Mouse (Mus musculus) kidney, embryonic 14.5 days (tissue): Measurements from ENCODE around the gene Zfp770. TPM values are rescaled to one million over a fixed set of nuclear protein-coding genes. Genes with fewer than 3 reads are reported as not detected.

Experiments used
- ATAC-seq: fragments of 200-750 bp; cut with Nextera tagmentation; 2 replicates; pipeline ENCODE4 v1.8.0; 2017; ENCODE audit warnings: moderate number of reproducible peaks, mild to moderate bottlenecking, moderate TSS enrichment, moderate library complexity; ENCODE audit not compliant: low FRiP score, low TSS enrichment
- H3K27ac ChIP-seq: fragments of 300-500 bp; sonication (generic); 2 replicates; pipeline ENCODE4 v1.5.1; 2014; ENCODE audit warnings: low read depth, mild to moderate bottlenecking, low read length, moderate library complexity, mixed read lengths
- H3K27me3 ChIP-seq: fragments of 300-500 bp; sonication (generic); 2 replicates; pipeline ENCODE4 v1.6.1; 2014; ENCODE audit warnings: mild to moderate bottlenecking, low read length; ENCODE audit not compliant: control insufficient read depth, insufficient read depth
- H3K36me3 ChIP-seq: fragments of 300-500 bp; sonication (generic); 2 replicates; pipeline ENCODE4 v1.6.1; 2014; ENCODE audit warnings: low read length, mixed read lengths; ENCODE audit not compliant: control insufficient read depth, insufficient read depth
- H3K4me1 ChIP-seq: fragments of 300-500 bp; sonication (generic); 2 replicates; pipeline ENCODE4 v1.6.1; 2014; ENCODE audit warnings: low read length, mixed read lengths; ENCODE audit not compliant: control insufficient read depth, insufficient read depth
- H3K4me2 ChIP-seq: fragments of 300-500 bp; sonication (generic); replicated peaks from 2 replicates; pipeline ENCODE4 v1.6.1; 2014; ENCODE audit warnings: low read depth, mild to moderate bottlenecking, low read length
- H3K4me3 ChIP-seq: fragments of 300-500 bp; sonication (generic); 2 replicates; pipeline ENCODE4 v1.5.1; 2014; ENCODE audit warnings: mild to moderate bottlenecking, low read length
- H3K9ac ChIP-seq: fragments of 300-500 bp; sonication (generic); 2 replicates; pipeline ENCODE4 v1.6.1; 2014; ENCODE audit warnings: low read depth, mild to moderate bottlenecking, low read length, moderate library complexity
- H3K9me3 ChIP-seq: fragments of 300-500 bp; sonication (generic); 2 replicates; pipeline ENCODE4 v1.6.1; 2016; ENCODE audit warnings: low read length; ENCODE audit not compliant: control insufficient read depth
- WGBS: fragments of 180-500 bp; shearing (Covaris S2); extraction: QIAGEN DNeasy Blood & Tissue Kit; methylation state at CpG from one replicate; pipeline ENCODE4 v1.1.7; 2014; 5-methylcytosine and 5-hydroxymethylcytosine counted together
- polyA plus RNA-seq: library from polyadenylated mRNA; unstranded; fragments of >200 nt; fragmentation: Nextera tagmentation; extraction: Ambion mirVana; gene quantifications from 2 replicates; pipeline ENCODE4 v1.2.1, GENCODE M21; 2014

Zfp770 gene
- polyA plus RNA-seq, result 8.4 and 10.8 TPM in 2 replicates

GRCm38 (mm10) chr2:114200932-114201559, at the start of gene Zfp770:
TSS of gene Zfp770 (minus strand) at chr2:114201469.
- peak within 1 kb of the TSS; percentile 9; the same call in 1 of the 2 replicates for H3K27ac ChIP-seq
- peak within 1 kb of the TSS; percentile 51 for H3K4me2 ChIP-seq
- peaks cover 12% of the 10 kb centered on the region for H3K36me3 ChIP-seq
- peak; percentile 97 for ATAC-seq
- peak within 1 kb of the TSS; percentile 82 for H3K9ac ChIP-seq
- H3K4me1 ChIP-seq, result peaks cover 8% of the 10 kb centered on the region; the same call in 1 of the 2 replicates
- H3K27me3 ChIP-seq, result no peaks in the 10 kb centered on the region
- under 1% methylated on average over 36 of the region's 36 CpGs for WGBS
- H3K4me3 ChIP-seq, result peak within 1 kb of the TSS; percentile 69
- H3K9me3 ChIP-seq, result no peaks in the 10 kb centered on the region

DNA sequence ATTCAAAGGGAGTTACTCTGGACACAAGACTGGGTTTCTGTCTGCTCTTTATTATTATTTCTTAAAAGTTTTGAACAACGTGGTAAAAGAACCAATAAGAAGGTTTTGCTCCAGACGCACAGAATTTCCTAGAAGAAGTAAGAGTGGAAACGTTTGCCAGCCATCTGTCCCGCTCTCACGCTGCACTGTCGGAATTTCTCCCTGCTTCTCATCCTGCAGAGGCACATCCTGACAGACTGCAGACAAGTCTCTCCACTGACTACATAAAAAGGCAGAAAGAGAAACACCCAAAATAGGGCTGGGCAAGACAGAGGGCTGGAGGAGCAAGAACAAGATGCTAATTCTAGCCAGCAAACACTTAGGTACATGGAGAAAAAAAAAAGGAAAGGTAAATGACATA, 48.2 kb upstream of the Zfp770 start:
- H3K27me3 ChIP-seq, result no peaks in the 10 kb centered on the region
- H3K9ac ChIP-seq, result no peak overlapping the region
- no peak overlapping the region for H3K4me3 ChIP-seq
- no peak overlapping the region for H3K27ac ChIP-seq
- 73% methylated on average over 6 of the region's 6 CpGs for WGBS
- H3K4me1 ChIP-seq, result no peaks in the 10 kb centered on the region
- no peaks in the 10 kb centered on the region for H3K9me3 ChIP-seq
- H3K36me3 ChIP-seq, result no peaks in the 10 kb centered on the region
- no peak for ATAC-seq
- no peak overlapping the region for H3K4me2 ChIP-seq

DNA sequence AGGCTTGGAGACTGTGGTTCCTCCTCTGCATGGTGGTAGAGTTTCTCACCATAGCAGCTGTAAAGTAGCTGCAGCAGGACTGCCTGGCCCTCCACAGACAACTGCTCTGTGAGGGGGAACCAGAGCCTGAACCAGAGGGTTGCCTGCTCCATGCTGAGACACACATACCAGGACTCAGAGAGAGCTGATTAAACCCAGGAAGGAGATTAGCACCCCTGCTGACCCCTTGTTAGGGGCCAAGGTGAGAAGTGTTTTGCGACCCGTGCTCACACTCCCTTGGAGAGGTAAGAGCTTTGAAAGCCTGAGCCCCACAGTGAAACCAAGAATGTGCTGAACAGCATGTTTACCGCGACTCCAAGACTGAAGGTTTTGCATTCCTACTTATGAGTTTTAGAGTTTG, 36.4 kb upstream of the Zfp770 start:
- Histone ChIP-seq H3K4me3 (no peak overlapping the region), H3K4me2 (no peak overlapping the region), H3K4me1 (no peaks in the 10 kb centered on the region), H3K27me3 (no peaks in the 10 kb centered on the region), H3K27ac (no peak overlapping the region), H3K9ac (no peak overlapping the region), H3K9me3 (no peaks in the 10 kb centered on the region), H3K36me3 (no peaks in the 10 kb centered on the region)
- 12% methylated on average over 4 of the region's 4 CpGs for WGBS
- ATAC-seq, result no peak

- H3K27me3 ChIP-seq, result no peaks in the 10 kb centered on the region
- no peaks in the 10 kb centered on the region for H3K36me3 ChIP-seq
- no peak for ATAC-seq
- no peaks in the 10 kb centered on the region for H3K4me1 ChIP-seq
- WGBS, result 77% methylated on average over 1 of the region's 1 CpGs
- no peak overlapping the region for H3K27ac ChIP-seq
- H3K9ac ChIP-seq, result no peak overlapping the region
- no peak overlapping the region for H3K4me2 ChIP-seq
- H3K9me3 ChIP-seq, result no peaks in the 10 kb centered on the region
- H3K4me3 ChIP-seq, result no peak overlapping the region
Measured at GRCm38 (mm10) chr2:114236566-114236965, 35.3 kb upstream of the Zfp770 start.

- Histone ChIP-seq H3K4me3 (no peak overlapping the region), H3K27ac (no peak overlapping the region), H3K4me1 (no peaks in the 10 kb centered on the region), H3K9ac (no peak overlapping the region), H3K27me3 (no peaks in the 10 kb centered on the region), H3K36me3 (no peaks in the 10 kb centered on the region), H3K4me2 (no peak overlapping the region), H3K9me3 (no peaks in the 10 kb centered on the region)
- WGBS, result 78% methylated on average over 3 of the region's 3 CpGs
- peak; percentile 35; the same call in 1 of the 2 replicates for ATAC-seq
Measured at GRCm38 (mm10) chr2:114235584-114235983, 34.3 kb upstream of the Zfp770 start.

GRCm38 (mm10) chr2:114231248-114231647, 30.0 kb upstream of the Zfp770 start:
- no peaks in the 10 kb centered on the region for H3K9me3 ChIP-seq
- no peak overlapping the region for H3K4me3 ChIP-seq
- WGBS, result 70% methylated on average over 2 of the region's 2 CpGs
- no peak overlapping the region for H3K9ac ChIP-seq
- H3K27ac ChIP-seq, result no peak overlapping the region
- ATAC-seq, result no peak
- H3K4me1 ChIP-seq, result no peaks in the 10 kb centered on the region
- H3K27me3 ChIP-seq, result no peaks in the 10 kb centered on the region
- H3K36me3 ChIP-seq, result no peaks in the 10 kb centered on the region
- no peak overlapping the region for H3K4me2 ChIP-seq

GRCm38 (mm10) chr2:114228672-114229071, 27.4 kb upstream of the Zfp770 start:
- Histone ChIP-seq H3K4me2 (no peak overlapping the region), H3K4me1 (no peaks in the 10 kb centered on the region), H3K27ac (no peak overlapping the region), H3K4me3 (no peak overlapping the region), H3K36me3 (no peaks in the 10 kb centered on the region), H3K9me3 (no peaks in the 10 kb centered on the region), H3K9ac (no peak overlapping the region), H3K27me3 (no peaks in the 10 kb centered on the region)
- no peak for ATAC-seq
- WGBS, result 69% methylated on average over 2 of the region's 2 CpGs

DNA sequence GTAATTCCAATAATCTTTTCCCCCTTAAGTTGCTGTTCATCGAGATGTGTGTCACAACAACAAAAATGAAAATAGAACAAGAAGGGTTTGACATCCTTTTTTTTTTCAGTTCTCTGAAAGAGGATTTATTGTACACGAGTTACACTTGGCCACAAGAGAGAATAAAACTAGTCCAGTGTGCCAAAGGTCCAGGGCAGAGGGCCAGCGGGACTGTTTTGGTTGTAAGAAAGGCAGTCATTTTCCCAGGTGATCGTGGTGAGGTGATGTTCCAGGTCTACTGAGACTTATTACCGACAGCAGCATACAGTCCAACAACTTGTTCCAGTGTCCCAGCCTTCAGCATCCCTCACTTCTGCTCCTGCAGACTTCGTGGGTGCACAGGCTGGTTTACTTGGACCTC, 3.8 kb upstream of the Zfp770 start:
- no peak overlapping the region for H3K9ac ChIP-seq
- peaks cover 4% of the 10 kb centered on the region; the same call in 1 of the 2 replicates for H3K4me1 ChIP-seq
- no peaks in the 10 kb centered on the region for H3K9me3 ChIP-seq
- ATAC-seq, result no peak
- no peak overlapping the region for H3K4me2 ChIP-seq
- H3K27ac ChIP-seq, result no peak overlapping the region
- no peak overlapping the region for H3K4me3 ChIP-seq
- WGBS, result 78% methylated on average over 6 of the region's 6 CpGs
- no peaks in the 10 kb centered on the region for H3K36me3 ChIP-seq
- no peaks in the 10 kb centered on the region for H3K27me3 ChIP-seq

GRCm38 (mm10) chr2:114201574-114201973, 305 bp upstream of the Zfp770 start:
- peak; percentile 30; the same call in 1 of the 2 replicates for ATAC-seq
- WGBS, result 45% methylated on average over 4 of the region's 4 CpGs
- H3K9ac ChIP-seq, result peak overlapping the region; percentile 82; the same call in 1 of the 2 replicates

More at GRCm38 (mm10) chr2:114201574-114201973, 305 bp upstream of the Zfp770 start:
- peaks cover 8% of the 10 kb centered on the region; the same call in 1 of the 2 replicates for H3K4me1 ChIP-seq
- no peaks in the 10 kb centered on the region for H3K9me3 ChIP-seq
- H3K36me3 ChIP-seq, result peaks cover 7% of the 10 kb centered on the region; the same call in 1 of the 2 replicates
- no peak overlapping the region for H3K27ac ChIP-seq
- peak overlapping the region; percentile 51 for H3K4me2 ChIP-seq
- H3K4me3 ChIP-seq, result peak overlapping the region; percentile 69
- no peaks in the 10 kb centered on the region for H3K27me3 ChIP-seq
